Mouse (Mus musculus): Measurements from ENCODE around the gene 1110002E22Rik.

GRCm38 (mm10) chr3:138106887-138107286 lies 42.0 kb downstream of the 1110002E22Rik start:
- TF ChIP-seq CTCF (IDR thresholded peaks at IDR 0.05; ENCODE audit: insufficient read depth, low read depth, low read length) (no peak), POLR2A (IDR thresholded peaks at IDR 0.05; ENCODE audit: insufficient read depth, low read depth, low read length) (no peak)

Data from olfactory bulb, adult 2 months (tissue).